Mouse (Mus musculus) retina, embryonic 14.5 days (tissue): Measurements from ENCODE around the gene Tmem238.
"Not testable (repeated sequence)": the region's sequence is repeated elsewhere in the genome, so short reads cannot be mapped to it uniquely, and the experiment has no call there.

Experiments used
- DNase-seq: peaks from one replicate; pipeline ENCODE4 v3.0.0-alpha.2; 2015; ENCODE audit warnings: low spot score

Tmem238 gene

GRCm38 (mm10) chr7:4789436-4789935 lies at the start of gene Tmem238:
Gene Tmem238, minus strand, starts transcription at chr7:4789656.
- no peak for DNase-seq

GRCm38 (mm10) chr7:4837639-4838038 lies 48.2 kb upstream of the Tmem238 start:
- no peak for DNase-seq

- DNase-seq: peak; percentile 79
Observed at GRCm38 (mm10) chr7:4836351-4836792, 46.9 kb upstream of the Tmem238 start.

GRCm38 (mm10) chr7:4835631-4836327 lies 46.3 kb upstream of the Tmem238 start:
- no peak for DNase-seq

GRCm38 (mm10) chr7:4830476-4830875 lies 41.0 kb upstream of the Tmem238 start:
- no peak for DNase-seq

- DNase-seq: no peak
Observed at GRCm38 (mm10) chr7:4825365-4825764, 35.9 kb upstream of the Tmem238 start.

GRCm38 (mm10) chr7:4822162-4822907 lies 32.9 kb upstream of the Tmem238 start:
- DNase-seq: no peak

- DNase-seq: no peak
Observed at GRCm38 (mm10) chr7:4821690-4822089, 32.2 kb upstream of the Tmem238 start.

GRCm38 (mm10) chr7:4820925-4821324 lies 31.5 kb upstream of the Tmem238 start:
- DNase-seq: not testable (repeated sequence)

GRCm38 (mm10) chr7:4816559-4816958 lies 27.1 kb upstream of the Tmem238 start:
- DNase-seq: no peak

GRCm38 (mm10) chr7:4813105-4813791 lies 23.8 kb upstream of the Tmem238 start:
- no peak for DNase-seq

GRCm38 (mm10) chr7:4812303-4813104 lies 23.0 kb upstream of the Tmem238 start, which contains the start of gene Ube2s:
Gene Ube2s, minus strand, starts transcription at chr7:4812590.
- DNase-seq: peak; percentile 99

- peak; percentile 50 for DNase-seq
Observed at GRCm38 (mm10) chr7:4811842-4812302, 22.4 kb upstream of the Tmem238 start.

GRCm38 (mm10) chr7:4811131-4811530 lies 21.7 kb upstream of the Tmem238 start:
- DNase-seq: not testable (repeated sequence)

GRCm38 (mm10) chr7:4806716-4807115 lies 17.3 kb upstream of the Tmem238 start:
- DNase-seq: peak; percentile 78

GRCm38 (mm10) chr7:4802247-4802646 lies 12.8 kb upstream of the Tmem238 start:
- no peak for DNase-seq

GRCm38 (mm10) chr7:4795767-4796433 lies 6.4 kb upstream of the Tmem238 start:
- DNase-seq: peak; percentile 70

- DNase-seq: no peak
Observed at GRCm38 (mm10) chr7:4794631-4795168, 5.2 kb upstream of the Tmem238 start.

- no peak for DNase-seq
Observed at GRCm38 (mm10) chr7:4793674-4794073, 4.2 kb upstream of the Tmem238 start.

GRCm38 (mm10) chr7:4793248-4793647 lies 3.8 kb upstream of the Tmem238 start:
- not testable (repeated sequence) for DNase-seq
